Mouse (Mus musculus) stomach, embryonic 15.5 days (tissue): ENCODE data around the gene Pga5. TPM values are rescaled to one million over a fixed set of nuclear protein-coding genes. Genes with fewer than 3 reads are reported as not detected.

Source experiments
- ATAC-seq: fragments of 200-750 bp; cut with Nextera tagmentation; 2 replicates; pipeline ENCODE4 v1.8.0; 2017; ENCODE audit warnings: low read depth, moderate number of reproducible peaks, moderate TSS enrichment; ENCODE audit not compliant: insufficient read depth, low FRiP score
- H3K27ac ChIP-seq: fragments of 300-500 bp; sonication (generic); 2 replicates; pipeline ENCODE4 v1.5.1; 2015; ENCODE audit warnings: mild to moderate bottlenecking, inconsistent platforms
- H3K27me3 ChIP-seq: fragments of 300-500 bp; sonication (generic); replicated peaks from 2 replicates; pipeline ENCODE4 v1.6.1; 2015; ENCODE audit warnings: inconsistent platforms
- H3K36me3 ChIP-seq: fragments of 300-500 bp; sonication (generic); 2 replicates; pipeline ENCODE4 v1.6.1; 2015; ENCODE audit warnings: inconsistent platforms
- H3K4me1 ChIP-seq: fragments of 300-500 bp; sonication (generic); 2 replicates; pipeline ENCODE4 v1.6.1; 2015; ENCODE audit warnings: inconsistent platforms
- H3K4me2 ChIP-seq: fragments of 300-500 bp; sonication (generic); 2 replicates; pipeline ENCODE4 v1.6.1; 2015; ENCODE audit warnings: mild to moderate bottlenecking, inconsistent platforms
- H3K4me3 ChIP-seq: fragments of 300-500 bp; sonication (generic); replicated peaks from 2 replicates; pipeline ENCODE4 v1.5.1; 2015; ENCODE audit warnings: inconsistent platforms
- H3K9ac ChIP-seq: fragments of 300-500 bp; sonication (generic); 2 replicates; pipeline ENCODE4 v1.6.1; 2015; ENCODE audit warnings: inconsistent platforms
- H3K9me3 ChIP-seq: fragments of 300-500 bp; sonication (generic); 2 replicates; pipeline ENCODE4 v1.6.1; 2016; ENCODE audit warnings: inconsistent platforms
- WGBS: fragments of 180-500 bp; shearing (Covaris S2); methylation state at CpG from one replicate; pipeline ENCODE4 v1.1.7; 2015; 5-methylcytosine and 5-hydroxymethylcytosine counted together
- polyA plus RNA-seq: library from polyadenylated mRNA; unstranded; fragments of >200 nt; fragmentation: Nextera tagmentation; extraction: Ambion mirVana; gene quantifications from 2 replicates; pipeline ENCODE4 v1.2.1, GENCODE M21; 2015

Pga5 gene
- polyA plus RNA-seq, 1 experiment from 2014 or later, result 59.2 TPM

DNA sequence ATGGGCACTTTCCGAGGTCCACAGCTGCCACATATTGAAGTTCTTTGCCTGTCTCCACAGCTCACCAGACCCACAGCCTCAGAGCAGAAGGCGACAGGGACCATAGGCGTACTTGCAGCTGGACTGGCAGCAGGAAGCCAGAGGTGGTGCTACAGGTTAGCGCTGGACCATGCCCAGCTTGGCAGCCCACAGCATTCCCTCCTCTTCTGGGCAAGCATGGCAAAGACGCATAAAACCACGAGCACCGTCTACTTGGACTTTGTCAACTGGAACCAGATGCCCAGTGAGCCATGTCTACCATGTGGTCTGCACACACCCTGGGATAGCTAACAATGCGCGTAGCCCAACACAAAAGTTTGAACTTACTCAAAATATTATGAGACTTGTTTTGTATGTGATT, 7.2 kb upstream of the Pga5 start:
- 92% methylated on average over 9 of the region's 9 CpGs for WGBS
- no peak overlapping the region for H3K9ac ChIP-seq

DNA sequence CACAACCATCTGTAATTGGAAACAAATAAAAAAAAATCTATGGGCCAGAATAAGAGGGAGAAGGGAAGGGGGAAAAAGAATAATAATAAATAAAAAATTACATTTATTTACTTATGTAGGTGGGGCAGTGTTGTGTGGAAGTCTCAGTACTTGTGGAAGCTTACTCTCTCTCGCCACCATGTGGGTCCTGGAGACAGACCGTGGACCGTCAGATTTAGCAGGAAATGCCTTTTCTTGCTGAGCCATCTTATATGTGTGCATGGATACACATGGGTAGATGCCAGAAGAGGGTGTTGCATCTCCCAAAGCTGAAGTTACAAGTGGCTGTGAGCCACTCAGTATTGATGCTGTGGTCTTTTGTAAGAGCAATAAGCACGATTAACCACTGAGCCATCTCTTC, 3.7 kb upstream of the Pga5 start:
- Histone ChIP-seq H3K36me3 (no peaks in the 10 kb centered on the region), H3K9me3 (no peaks in the 10 kb centered on the region), H3K4me1 (no peaks in the 10 kb centered on the region), H3K27me3 (no peaks in the 10 kb centered on the region), H3K27ac (no peak overlapping the region), H3K9ac (no peak overlapping the region), H3K4me2 (no peak overlapping the region), H3K4me3 (no peak overlapping the region)
- 50% methylated on average over 4 of the region's 4 CpGs for WGBS
- ATAC-seq, result no peak

More for the DNA sequence above, 7.2 kb upstream of the Pga5 start:
- H3K36me3 ChIP-seq, result no peaks in the 10 kb centered on the region
- H3K4me1 ChIP-seq, result peaks cover 11% of the 10 kb centered on the region
- no peaks in the 10 kb centered on the region for H3K9me3 ChIP-seq
- H3K4me3 ChIP-seq, result no peak overlapping the region
- no peaks in the 10 kb centered on the region for H3K27me3 ChIP-seq
- H3K4me2 ChIP-seq, result no peak overlapping the region
- no peak for ATAC-seq
- no peak overlapping the region for H3K27ac ChIP-seq

DNA sequence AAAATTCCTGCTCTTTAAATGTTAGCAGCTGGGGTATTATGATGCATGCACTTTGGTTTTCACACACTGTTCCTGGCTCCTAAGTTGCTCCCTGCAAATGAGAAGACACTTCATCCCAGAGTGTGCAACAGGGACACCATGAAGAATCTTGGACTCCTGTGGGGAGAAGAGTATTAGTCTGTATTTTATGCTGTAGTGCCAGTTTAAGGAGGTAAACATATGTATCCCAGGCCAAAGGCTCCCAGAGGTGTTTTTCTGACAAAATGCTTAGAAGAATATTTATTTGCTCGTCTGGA, 849 bp upstream of the Pga5 start:
- no peak overlapping the region for H3K27ac ChIP-seq
- no peak overlapping the region for H3K9ac ChIP-seq
- H3K4me3 ChIP-seq, result no peak overlapping the region
- no peaks in the 10 kb centered on the region for H3K9me3 ChIP-seq
- no peaks in the 10 kb centered on the region for H3K36me3 ChIP-seq
- no peaks in the 10 kb centered on the region for H3K27me3 ChIP-seq
- no peak for ATAC-seq
- no peak overlapping the region for H3K4me2 ChIP-seq
- 63% methylated on average over 1 of the region's 1 CpGs for WGBS
- H3K4me1 ChIP-seq, result no peaks in the 10 kb centered on the region

DNA sequence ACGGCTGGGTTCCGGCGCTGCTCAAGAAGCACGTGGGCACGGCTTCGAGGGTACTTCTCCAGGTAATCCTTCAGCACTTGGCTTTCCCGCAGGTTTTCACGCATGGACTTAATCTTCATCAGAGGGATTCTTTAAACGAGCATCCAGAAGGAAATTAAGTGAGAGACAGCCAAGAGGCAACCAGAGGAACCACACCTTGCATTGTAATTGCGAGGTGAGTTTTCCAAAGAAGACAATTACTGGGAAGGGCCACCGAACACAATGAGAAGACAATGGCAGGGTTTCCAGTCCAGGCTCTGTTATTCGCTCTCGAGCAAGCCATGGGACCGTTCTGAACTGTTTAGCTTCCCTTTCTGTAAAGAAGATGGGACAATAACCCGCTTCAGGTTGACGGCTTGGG, 1.2 kb downstream of the Pga5 start:
- no peaks in the 10 kb centered on the region for H3K27me3 ChIP-seq
- H3K9ac ChIP-seq, result no peak overlapping the region
- no peak overlapping the region for H3K4me2 ChIP-seq
- H3K27ac ChIP-seq, result no peak overlapping the region
- WGBS, result 80% methylated on average over 16 of the region's 16 CpGs
- no peak overlapping the region for H3K4me3 ChIP-seq
- no peaks in the 10 kb centered on the region for H3K4me1 ChIP-seq
- no peaks in the 10 kb centered on the region for H3K36me3 ChIP-seq
- H3K9me3 ChIP-seq, result no peaks in the 10 kb centered on the region
- no peak for ATAC-seq

DNA sequence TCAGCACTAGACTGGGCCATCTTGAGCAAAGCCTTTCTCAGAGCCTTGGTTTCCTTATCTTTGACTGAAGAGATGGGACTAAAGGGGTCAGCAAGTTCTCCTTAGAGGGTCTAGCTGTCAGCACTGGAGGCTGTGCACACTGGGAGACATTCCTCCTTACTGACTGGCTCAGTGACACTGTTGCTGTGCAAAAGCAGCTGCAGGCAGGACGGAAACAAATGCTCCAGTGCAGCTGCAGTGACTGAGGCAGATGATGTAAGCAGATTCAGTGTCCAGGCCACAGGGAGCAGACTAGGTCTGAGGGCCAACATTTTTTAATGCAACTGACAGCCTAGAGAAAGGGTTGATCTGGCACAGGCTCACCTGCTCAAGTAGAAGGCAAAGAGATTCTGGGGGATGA, 4.6 kb downstream of the Pga5 start:
- ATAC-seq, result no peak
- no peak overlapping the region for H3K4me3 ChIP-seq
- no peaks in the 10 kb centered on the region for H3K9me3 ChIP-seq
- H3K36me3 ChIP-seq, result no peaks in the 10 kb centered on the region
- no peak overlapping the region for H3K4me2 ChIP-seq
- no peak overlapping the region for H3K27ac ChIP-seq
- no peaks in the 10 kb centered on the region for H3K27me3 ChIP-seq
- no peak overlapping the region for H3K9ac ChIP-seq
- 53% methylated on average over 1 of the region's 1 CpGs for WGBS
- H3K4me1 ChIP-seq, result no peaks in the 10 kb centered on the region

DNA sequence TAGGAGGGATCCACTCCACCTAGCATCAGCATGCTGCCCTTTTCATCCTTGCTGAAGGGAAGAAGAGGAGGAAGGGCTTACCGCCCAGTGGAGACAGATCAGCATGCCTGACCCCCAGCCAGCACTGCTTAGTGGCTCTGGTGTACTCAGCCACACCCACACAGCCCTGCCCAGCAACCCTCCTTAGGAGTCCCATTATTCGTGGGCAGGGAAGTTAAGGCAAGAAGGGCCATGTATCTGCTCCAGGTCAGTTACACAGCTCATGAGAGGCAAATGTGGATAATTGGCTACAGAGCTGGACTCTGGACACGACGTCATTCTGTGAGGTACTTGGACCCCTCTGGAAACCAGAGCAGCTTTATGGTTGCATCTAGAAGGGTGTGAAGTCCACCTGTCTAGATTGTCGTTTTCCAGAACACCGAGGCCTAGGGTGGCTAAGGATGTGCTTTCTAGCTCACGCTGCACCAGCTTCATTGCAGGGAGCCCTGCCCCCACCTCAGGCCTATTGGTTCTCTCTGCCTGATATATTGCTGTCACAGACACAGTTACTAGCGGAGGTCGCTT, 5.9 kb downstream of the Pga5 start:
- Histone ChIP-seq H3K9ac (no peak overlapping the region), H3K4me2 (no peak overlapping the region), H3K4me1 (no peaks in the 10 kb centered on the region), H3K27me3 (no peaks in the 10 kb centered on the region), H3K27ac (no peak overlapping the region), H3K36me3 (no peaks in the 10 kb centered on the region), H3K4me3 (no peak overlapping the region), H3K9me3 (no peaks in the 10 kb centered on the region)
- no peak for ATAC-seq
- 57% methylated on average over 9 of the region's 9 CpGs for WGBS

DNA sequence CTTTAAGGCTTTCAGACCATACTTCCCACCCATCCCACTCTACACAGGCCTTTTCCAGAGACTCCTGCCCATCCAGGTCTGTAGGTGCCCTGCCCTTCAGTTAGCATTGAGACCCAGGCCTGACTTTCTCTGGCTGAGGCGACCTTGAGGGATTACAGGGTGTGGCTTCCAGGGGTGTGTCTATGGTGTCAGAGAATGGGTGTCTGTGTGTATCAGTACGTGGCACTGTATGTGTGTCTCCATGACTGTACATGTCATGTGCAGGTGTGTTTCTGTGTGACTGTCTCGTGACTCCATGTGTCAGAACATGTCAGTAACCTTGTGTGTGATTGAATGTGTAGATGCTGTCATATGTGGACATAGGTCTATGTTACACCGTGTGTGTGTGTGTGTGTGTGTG, 6.6 kb downstream of the Pga5 start:
- no peak overlapping the region for H3K4me2 ChIP-seq
- H3K4me1 ChIP-seq, result no peaks in the 10 kb centered on the region
- no peak overlapping the region for H3K4me3 ChIP-seq
- H3K27me3 ChIP-seq, result no peaks in the 10 kb centered on the region
- WGBS, result 71% methylated on average over 4 of the region's 4 CpGs
- no peaks in the 10 kb centered on the region for H3K36me3 ChIP-seq
- no peak overlapping the region for H3K27ac ChIP-seq
- H3K9me3 ChIP-seq, result no peaks in the 10 kb centered on the region
- no peak overlapping the region for H3K9ac ChIP-seq
- ATAC-seq, result no peak

DNA sequence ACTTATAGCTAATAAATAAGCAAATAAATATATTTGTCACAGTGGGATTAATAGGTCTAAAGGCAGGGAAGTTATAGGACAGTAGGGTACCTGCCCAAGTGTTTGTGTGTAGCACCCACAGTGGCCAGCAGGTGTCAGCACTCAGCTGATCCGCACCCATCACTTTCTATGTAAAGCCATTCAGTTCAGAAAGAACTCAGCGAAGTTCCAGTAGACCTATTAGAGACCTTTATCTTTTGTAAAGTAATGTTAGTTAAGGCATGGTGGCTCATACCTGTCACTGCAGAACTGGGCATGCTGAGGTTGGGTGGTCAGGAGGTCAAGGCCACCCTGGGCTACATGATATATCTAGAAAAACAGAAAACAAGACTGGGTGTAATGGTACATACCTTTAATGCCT, 12.4 kb downstream of the Pga5 start:
- H3K4me1 ChIP-seq, result no peaks in the 10 kb centered on the region
- no peak overlapping the region for H3K27ac ChIP-seq
- no peak overlapping the region for H3K4me3 ChIP-seq
- H3K9ac ChIP-seq, result no peak overlapping the region
- H3K9me3 ChIP-seq, result no peaks in the 10 kb centered on the region
- ATAC-seq, result no peak
- no peaks in the 10 kb centered on the region for H3K36me3 ChIP-seq
- WGBS, result 4% methylated on average over 2 of the region's 2 CpGs
- H3K27me3 ChIP-seq, result no peaks in the 10 kb centered on the region
- no peak overlapping the region for H3K4me2 ChIP-seq

DNA sequence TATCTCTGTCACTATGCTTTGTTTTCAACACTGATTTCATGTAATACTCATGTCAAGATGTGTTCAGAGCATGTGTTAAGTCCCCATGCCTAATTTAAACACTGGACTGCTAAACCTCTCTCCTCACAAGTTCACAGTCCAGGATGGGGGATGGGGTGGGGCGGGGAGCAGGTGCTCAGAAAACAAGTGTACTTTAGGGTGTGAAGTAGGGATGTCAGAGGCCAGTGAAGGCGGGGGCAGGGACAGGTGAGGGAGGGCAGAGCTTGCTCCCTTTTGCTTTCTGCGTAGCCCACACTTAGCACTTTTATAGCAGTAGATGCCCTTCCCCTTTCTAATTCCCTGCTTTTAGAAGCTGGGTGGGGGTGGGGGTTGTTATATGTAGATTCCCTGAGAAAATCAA, 12.8 kb downstream of the Pga5 start:
- H3K4me1 ChIP-seq, result no peaks in the 10 kb centered on the region
- H3K9me3 ChIP-seq, result no peaks in the 10 kb centered on the region
- no peaks in the 10 kb centered on the region for H3K27me3 ChIP-seq
- no peak for ATAC-seq
- H3K36me3 ChIP-seq, result no peaks in the 10 kb centered on the region
- no peak overlapping the region for H3K4me3 ChIP-seq
- H3K27ac ChIP-seq, result no peak overlapping the region
- WGBS, result 61% methylated on average over 3 of the region's 3 CpGs
- no peak overlapping the region for H3K9ac ChIP-seq
- no peak overlapping the region for H3K4me2 ChIP-seq

DNA sequence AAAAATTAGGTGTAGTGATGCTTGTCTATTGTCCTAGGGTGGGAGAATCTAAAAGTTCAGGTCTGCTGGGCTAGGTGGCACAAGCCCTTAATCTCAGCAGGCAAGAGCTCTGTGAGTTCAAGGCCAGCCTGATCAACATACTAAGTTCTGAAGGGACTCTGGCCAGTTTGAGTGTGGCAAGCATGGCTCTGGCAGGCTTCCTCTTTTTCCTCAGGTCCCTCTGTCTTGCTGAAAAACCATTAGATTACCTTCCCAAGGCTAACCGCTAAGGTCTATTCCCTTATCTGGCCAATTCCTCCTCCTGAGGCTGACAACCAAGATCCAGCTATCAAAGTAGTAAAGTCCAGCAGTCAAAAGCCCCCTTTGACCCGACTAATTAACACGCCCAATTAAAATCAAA, 15.2 kb downstream of the Pga5 start:
- 60% methylated on average over 3 of the region's 3 CpGs for WGBS
- Histone ChIP-seq H3K4me2 (no peak overlapping the region), H3K27ac (no peak overlapping the region), H3K9ac (no peak overlapping the region), H3K36me3 (no peaks in the 10 kb centered on the region), H3K27me3 (no peaks in the 10 kb centered on the region), H3K9me3 (no peaks in the 10 kb centered on the region), H3K4me3 (no peak overlapping the region), H3K4me1 (no peaks in the 10 kb centered on the region)
- no peak for ATAC-seq

DNA sequence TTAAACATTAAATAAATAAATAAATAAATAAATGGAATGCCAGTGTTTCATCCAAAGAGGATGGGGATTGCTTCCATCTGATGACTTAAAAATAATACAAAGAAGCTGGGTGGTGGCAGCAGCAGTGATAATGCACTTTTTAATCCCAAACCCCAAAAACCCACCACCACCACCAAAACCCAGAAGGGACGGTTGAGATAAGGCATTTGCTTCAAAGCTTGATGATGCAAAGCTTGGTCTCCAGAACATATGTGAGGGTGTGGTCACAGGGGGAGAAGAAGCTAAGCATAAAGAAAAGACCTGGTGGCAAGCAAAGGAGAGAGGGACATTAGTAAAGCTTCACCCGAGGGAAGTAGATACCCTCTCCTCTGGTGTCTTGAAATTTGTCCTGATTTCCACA, 16.0 kb downstream of the Pga5 start:
- Histone ChIP-seq H3K4me1 (no peaks in the 10 kb centered on the region), H3K27ac (no peak overlapping the region), H3K4me3 (no peak overlapping the region), H3K9ac (no peak overlapping the region), H3K4me2 (no peak overlapping the region), H3K27me3 (no peaks in the 10 kb centered on the region), H3K36me3 (no peaks in the 10 kb centered on the region), H3K9me3 (no peaks in the 10 kb centered on the region)
- 78% methylated on average over 2 of the region's 2 CpGs for WGBS
- no peak for ATAC-seq

DNA sequence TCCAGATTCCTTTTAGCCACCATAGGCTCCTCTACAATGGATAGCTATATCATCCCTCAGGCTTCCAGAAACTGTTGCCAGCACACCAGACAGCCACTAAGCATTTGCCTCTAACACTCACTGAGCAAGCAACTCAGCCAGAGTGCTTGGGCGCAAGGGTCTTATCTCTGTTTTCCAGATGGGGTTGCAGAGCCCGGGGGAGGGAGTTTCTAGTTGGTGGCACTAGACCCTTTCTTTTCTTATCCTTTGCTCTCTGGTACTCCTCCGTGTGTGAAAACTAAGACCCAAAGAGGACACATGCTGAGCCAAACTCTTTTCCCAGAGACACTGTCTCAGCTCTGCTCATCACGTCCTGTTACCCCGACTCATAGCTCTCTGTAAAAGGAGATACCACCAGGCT, 16.5 kb downstream of the Pga5 start:
- Histone ChIP-seq H3K27ac (no peak overlapping the region), H3K4me2 (no peak overlapping the region), H3K36me3 (no peaks in the 10 kb centered on the region), H3K27me3 (no peaks in the 10 kb centered on the region), H3K9me3 (no peaks in the 10 kb centered on the region), H3K9ac (no peak overlapping the region), H3K4me3 (no peak overlapping the region), H3K4me1 (0 out of 2 replicates have a peak, but pooled peaks cover 3% of the 10 kb centered on the region)
- 71% methylated on average over 5 of the region's 5 CpGs for WGBS
- ATAC-seq, result peak; percentile 85; the same call in 1 of the 2 replicates

DNA sequence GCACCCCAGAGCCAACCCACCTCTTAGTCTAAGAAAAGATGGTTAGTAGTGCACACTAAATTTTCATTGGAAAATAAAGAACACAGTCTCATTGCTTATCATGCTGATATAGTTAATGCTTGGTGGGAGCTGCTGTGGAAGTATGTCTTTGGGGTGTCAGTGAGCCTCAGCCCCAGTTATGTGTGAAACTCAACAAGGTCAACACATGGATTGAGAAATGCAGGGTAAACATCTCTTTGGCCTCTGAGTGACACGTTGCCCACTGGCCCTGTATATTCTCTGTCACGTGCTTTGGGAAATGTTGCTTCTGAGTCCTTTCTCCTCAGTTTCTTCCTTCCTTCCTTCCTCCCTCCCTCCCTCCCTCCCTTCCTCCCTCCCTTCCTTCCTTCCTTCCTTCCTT, 19.5 kb downstream of the Pga5 start:
- H3K9me3 ChIP-seq, result no peaks in the 10 kb centered on the region
- no peak overlapping the region for H3K9ac ChIP-seq
- no peaks in the 10 kb centered on the region for H3K36me3 ChIP-seq
- ATAC-seq, result no peak
- no peak overlapping the region for H3K27ac ChIP-seq
- H3K4me1 ChIP-seq, result 0 out of 2 replicates have a peak, but pooled peaks cover 3% of the 10 kb centered on the region
- H3K4me3 ChIP-seq, result no peak overlapping the region
- H3K4me2 ChIP-seq, result no peak overlapping the region
- no peaks in the 10 kb centered on the region for H3K27me3 ChIP-seq
- 58% methylated on average over 2 of the region's 2 CpGs for WGBS
